Mouse (Mus musculus): ENCODE results near the gene Ipo9. TPM values are rescaled to one million over a fixed set of nuclear protein-coding genes. Genes with fewer than 3 reads are reported as not detected.

Ipo9 gene
- polyA plus RNA-seq, 1 experiment = 55.6 TPM

GRCm38 (mm10) chr1:135367595-135367994, 62.7 kb downstream of the Ipo9 start:
- no peak for DNase-seq (ENCODE audit: low read depth in 1 of 2, low spot score in 2 of 2)
- Histone ChIP-seq H3K4me1 (ENCODE audit: control insufficient read depth, insufficient read depth, insufficient read length) (peaks cover 3% of the 10 kb centered on the region; the same call in 1 of the 2 replicates), H3K4me3 (ENCODE audit: extremely low read depth, insufficient read depth, insufficient read length) (no peak overlapping the region), H3K27me3 (ENCODE audit: control insufficient read depth, insufficient read depth, low read length) (no peaks in the 10 kb centered on the region; the same call in 1 of the 2 replicates), H3K36me3 (ENCODE audit: control insufficient read depth, insufficient read depth, low read length) (no peaks in the 10 kb centered on the region), H3K27ac (ENCODE audit: insufficient read depth, low read length) (no peak overlapping the region)
- 80% methylated on average over 8 of the region's 8 CpGs for WGBS
- no peak for TF ChIP-seq POLR2A (IDR thresholded peaks at IDR 0.05; ENCODE audit: low read depth, low read length)
- no peak for TF ChIP-seq CTCF (IDR thresholded peaks at IDR 0.05; ENCODE audit: extremely low read depth, insufficient read depth, insufficient read length, insufficient replicate concordance)

DNA sequence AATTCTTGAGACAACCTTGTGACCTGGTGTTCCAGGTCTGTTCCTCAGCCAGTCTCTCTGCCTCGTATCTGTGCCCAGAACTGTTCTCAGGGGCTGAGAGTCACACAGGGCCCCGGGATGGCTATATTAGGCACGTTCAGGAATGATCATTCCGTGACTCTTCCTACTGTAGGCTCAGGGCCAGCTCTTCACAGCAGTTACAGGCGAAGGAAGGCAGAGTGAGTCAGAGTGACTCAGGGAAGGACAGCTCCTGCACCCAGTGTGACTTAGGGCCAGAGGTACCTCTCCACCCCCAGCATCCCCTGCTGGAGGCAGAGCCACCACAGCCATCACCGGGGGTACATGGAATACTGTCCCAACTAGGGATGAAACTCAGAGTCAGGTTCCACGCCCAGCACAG, 63.3 kb downstream of the Ipo9 start:
- TF ChIP-seq CTCF (IDR thresholded peaks at IDR 0.05; ENCODE audit: extremely low read depth, insufficient read depth, insufficient read length, insufficient replicate concordance) (no peak), POLR2A (IDR thresholded peaks at IDR 0.05; ENCODE audit: low read depth, low read length) (no peak)
- no peak overlapping the region for H3K4me3 ChIP-seq (ENCODE audit: extremely low read depth, insufficient read depth, insufficient read length)
- H3K4me1 ChIP-seq (ENCODE audit: control insufficient read depth, insufficient read depth, insufficient read length) = peaks cover 3% of the 10 kb centered on the region; the same call in 1 of the 2 replicates
- 81% methylated on average over 7 of the region's 7 CpGs for WGBS
- H3K27me3 ChIP-seq (ENCODE audit: control insufficient read depth, insufficient read depth, low read length) = no peaks in the 10 kb centered on the region; the same call in 1 of the 2 replicates
- no peak for DNase-seq (ENCODE audit: low read depth in 1 of 2, low spot score in 2 of 2)
- no peak overlapping the region for H3K27ac ChIP-seq (ENCODE audit: insufficient read depth, low read length)
- no peaks in the 10 kb centered on the region for H3K36me3 ChIP-seq (ENCODE audit: control insufficient read depth, insufficient read depth, low read length)

DNA sequence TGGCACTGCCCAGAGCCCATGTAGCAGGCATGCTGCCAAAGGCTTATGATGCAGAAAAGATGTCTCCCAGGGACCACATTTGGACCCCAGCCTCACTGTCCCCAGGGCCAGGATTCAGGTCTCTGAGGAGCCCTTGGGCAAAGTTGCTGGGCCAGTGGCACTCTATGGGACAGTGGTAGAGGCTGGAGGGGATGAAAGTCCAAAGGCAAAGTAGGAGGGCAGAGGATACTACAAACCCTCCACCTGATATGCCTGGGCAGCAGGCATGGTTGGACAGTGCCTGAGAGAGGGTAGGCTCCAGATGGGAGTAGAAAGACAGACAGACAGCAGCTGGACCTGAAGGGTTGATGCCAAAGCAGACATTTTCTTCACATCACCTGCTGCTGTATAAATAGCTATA, 63.9 kb downstream of the Ipo9 start:
- no peaks in the 10 kb centered on the region for H3K36me3 ChIP-seq (ENCODE audit: control insufficient read depth, insufficient read depth, low read length)
- DNase-seq (ENCODE audit: low read depth in 1 of 2, low spot score in 2 of 2) = no peak
- TF ChIP-seq CTCF (IDR thresholded peaks at IDR 0.05; ENCODE audit: extremely low read depth, insufficient read depth, insufficient read length, insufficient replicate concordance) (no peak), POLR2A (IDR thresholded peaks at IDR 0.05; ENCODE audit: low read depth, low read length) (no peak)
- H3K4me3 ChIP-seq (ENCODE audit: extremely low read depth, insufficient read depth, insufficient read length) = no peak overlapping the region
- peaks cover 3% of the 10 kb centered on the region; the same call in 1 of the 2 replicates for H3K4me1 ChIP-seq (ENCODE audit: control insufficient read depth, insufficient read depth, insufficient read length)
- H3K27ac ChIP-seq (ENCODE audit: insufficient read depth, low read length) = no peak overlapping the region
- no peaks in the 10 kb centered on the region; the same call in 1 of the 2 replicates for H3K27me3 ChIP-seq (ENCODE audit: control insufficient read depth, insufficient read depth, low read length)

GRCm38 (mm10) chr1:135363446-135363845, 66.9 kb downstream of the Ipo9 start:
- no peak overlapping the region for H3K4me3 ChIP-seq (ENCODE audit: extremely low read depth, insufficient read depth, insufficient read length)
- TF ChIP-seq CTCF (IDR thresholded peaks at IDR 0.05; ENCODE audit: extremely low read depth, insufficient read depth, insufficient read length, insufficient replicate concordance) (no peak), POLR2A (IDR thresholded peaks at IDR 0.05; ENCODE audit: low read depth, low read length) (no peak)
- DNase-seq (ENCODE audit: low read depth in 1 of 2, low spot score in 2 of 2) = no peak
- H3K27ac ChIP-seq (ENCODE audit: insufficient read depth, low read length) = no peak overlapping the region
- 88% methylated on average over 8 of the region's 8 CpGs for WGBS
- no peaks in the 10 kb centered on the region for H3K36me3 ChIP-seq (ENCODE audit: control insufficient read depth, insufficient read depth, low read length)
- H3K4me1 ChIP-seq (ENCODE audit: control insufficient read depth, insufficient read depth, insufficient read length) = peaks cover 2% of the 10 kb centered on the region; the same call in 1 of the 2 replicates
- no peaks in the 10 kb centered on the region for H3K27me3 ChIP-seq (ENCODE audit: control insufficient read depth, insufficient read depth, low read length)

DNA sequence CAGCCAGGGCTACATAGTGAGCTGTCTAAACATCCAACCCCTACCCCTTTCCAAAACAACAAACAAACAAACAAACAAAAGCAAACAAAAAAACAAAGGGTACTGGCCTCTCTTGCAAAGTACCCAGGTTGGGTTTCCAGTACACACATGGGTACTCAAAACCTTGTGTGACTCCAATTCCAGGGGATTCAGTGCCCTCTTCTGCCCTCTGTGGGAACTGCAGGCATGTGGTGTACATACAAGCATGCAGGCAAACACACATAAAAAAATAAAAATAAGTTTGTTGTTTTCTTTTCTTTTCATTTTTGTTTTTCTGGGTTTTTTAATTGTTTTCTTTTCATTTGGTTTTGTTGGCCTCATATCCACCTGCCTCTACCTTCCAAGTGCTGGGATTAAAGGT, 68.2 kb downstream of the Ipo9 start:
- no peak for DNase-seq (ENCODE audit: low read depth in 1 of 2, low spot score in 2 of 2)
- Histone ChIP-seq H3K4me3 (ENCODE audit: extremely low read depth, insufficient read depth, insufficient read length) (no peak overlapping the region), H3K4me1 (ENCODE audit: control insufficient read depth, insufficient read depth, insufficient read length) (no peaks in the 10 kb centered on the region), H3K27ac (ENCODE audit: insufficient read depth, low read length) (no peak overlapping the region), H3K27me3 (ENCODE audit: control insufficient read depth, insufficient read depth, low read length) (no peaks in the 10 kb centered on the region), H3K36me3 (ENCODE audit: control insufficient read depth, insufficient read depth, low read length) (no peaks in the 10 kb centered on the region)
- TF ChIP-seq POLR2A (IDR thresholded peaks at IDR 0.05; ENCODE audit: low read depth, low read length) = no peak
- TF ChIP-seq CTCF (IDR thresholded peaks at IDR 0.05; ENCODE audit: extremely low read depth, insufficient read depth, insufficient read length, insufficient replicate concordance) = no peak

- Histone ChIP-seq H3K4me1 (ENCODE audit: control insufficient read depth, insufficient read depth, insufficient read length) (no peaks in the 10 kb centered on the region), H3K36me3 (ENCODE audit: control insufficient read depth, insufficient read depth, low read length) (no peaks in the 10 kb centered on the region), H3K27ac (ENCODE audit: insufficient read depth, low read length) (no peak overlapping the region), H3K4me3 (ENCODE audit: extremely low read depth, insufficient read depth, insufficient read length) (no peak overlapping the region), H3K27me3 (ENCODE audit: control insufficient read depth, insufficient read depth, low read length) (no peaks in the 10 kb centered on the region)
- WGBS = 89% methylated on average over 4 of the region's 4 CpGs
- DNase-seq (ENCODE audit: low read depth in 1 of 2, low spot score in 2 of 2) = no peak
- no peak for TF ChIP-seq CTCF (IDR thresholded peaks at IDR 0.05; ENCODE audit: extremely low read depth, insufficient read depth, insufficient read length, insufficient replicate concordance)
- TF ChIP-seq POLR2A (IDR thresholded peaks at IDR 0.05; ENCODE audit: low read depth, low read length) = no peak
Observed at GRCm38 (mm10) chr1:135361491-135361890, 68.8 kb downstream of the Ipo9 start.

GRCm38 (mm10) chr1:135359071-135359470, 71.2 kb downstream of the Ipo9 start:
- DNase-seq (ENCODE audit: low read depth in 1 of 2, low spot score in 2 of 2) = no peak
- TF ChIP-seq POLR2A (IDR thresholded peaks at IDR 0.05; ENCODE audit: low read depth, low read length) (no peak), CTCF (IDR thresholded peaks at IDR 0.05; ENCODE audit: extremely low read depth, insufficient read depth, insufficient read length, insufficient replicate concordance) (no peak)
- H3K4me3 ChIP-seq (ENCODE audit: extremely low read depth, insufficient read depth, insufficient read length) = no peak overlapping the region
- no peaks in the 10 kb centered on the region for H3K27me3 ChIP-seq (ENCODE audit: control insufficient read depth, insufficient read depth, low read length)
- no peak overlapping the region for H3K27ac ChIP-seq (ENCODE audit: insufficient read depth, low read length)
- no peaks in the 10 kb centered on the region for H3K4me1 ChIP-seq (ENCODE audit: control insufficient read depth, insufficient read depth, insufficient read length)
- H3K36me3 ChIP-seq (ENCODE audit: control insufficient read depth, insufficient read depth, low read length) = no peaks in the 10 kb centered on the region
- WGBS = 62% methylated on average over 2 of the region's 2 CpGs
